Mouse (Mus musculus) neural tube, embryonic 11.5 days (tissue): Measurements from ENCODE around the gene Jazf1. TPM values are rescaled to one million over a fixed set of nuclear protein-coding genes. Genes with fewer than 3 reads are reported as not detected.

ENCODE experiments used
- ATAC-seq: fragments of 200-750 bp; cut with Nextera tagmentation; 2 replicates; pipeline ENCODE4 v1.8.0; 2017; ENCODE audit warnings: moderate number of reproducible peaks, mild to moderate bottlenecking, moderate TSS enrichment, moderate library complexity; ENCODE audit not compliant: insufficient read depth, low FRiP score, low TSS enrichment
- DNase-seq: peaks from one replicate; pipeline ENCODE4 v3.0.0-alpha.2; 2015; ENCODE audit warnings: low spot score
- H3K27ac ChIP-seq: fragments of 300-500 bp; sonication (generic); 2 replicates; pipeline ENCODE4 v1.5.1; 2014; ENCODE audit warnings: low read depth, mild to moderate bottlenecking, low read length
- H3K27me3 ChIP-seq: fragments of 300-500 bp; sonication (generic); 2 replicates; pipeline ENCODE4 v1.6.1; 2014; ENCODE audit warnings: mild to moderate bottlenecking, low read length, mixed read lengths; ENCODE audit not compliant: control insufficient read depth, insufficient read depth
- H3K36me3 ChIP-seq: fragments of 300-500 bp; sonication (generic); 2 replicates; pipeline ENCODE4 v1.6.1; 2014; ENCODE audit warnings: mild to moderate bottlenecking, low read length, moderate library complexity, mixed read lengths; ENCODE audit not compliant: control insufficient read depth, insufficient read depth
- H3K4me1 ChIP-seq: fragments of 300-500 bp; sonication (generic); 2 replicates; pipeline ENCODE4 v1.6.1; 2014; ENCODE audit warnings: low read length, mixed read lengths; ENCODE audit not compliant: control insufficient read depth, insufficient read depth
- H3K4me2 ChIP-seq: fragments of 300-500 bp; sonication (generic); 2 replicates; pipeline ENCODE4 v1.6.1; 2014; ENCODE audit warnings: low read depth, mild to moderate bottlenecking, moderate library complexity
- H3K4me3 ChIP-seq: fragments of 300-500 bp; sonication (generic); 2 replicates; pipeline ENCODE4 v1.5.1; 2014; ENCODE audit warnings: low read depth, low read length
- H3K9ac ChIP-seq: fragments of 300-500 bp; sonication (generic); 2 replicates; pipeline ENCODE4 v1.6.1; 2014; ENCODE audit warnings: mild to moderate bottlenecking, low read length
- H3K9me3 ChIP-seq: fragments of 300-500 bp; sonication (generic); 2 replicates; pipeline ENCODE4 v1.6.1; 2016; ENCODE audit warnings: low read length; ENCODE audit not compliant: control insufficient read depth
- WGBS: fragments of 180-500 bp; shearing (Covaris S2); extraction: QIAGEN DNeasy Blood & Tissue Kit; methylation state at CpG from one replicate; pipeline ENCODE4 v1.1.7; 2014; 5-methylcytosine and 5-hydroxymethylcytosine counted together
- polyA plus RNA-seq: library from polyadenylated mRNA; unstranded; fragments of >200 nt; fragmentation: Nextera tagmentation; extraction: Ambion mirVana; gene quantifications from 2 replicates; pipeline ENCODE4 v1.2.1, GENCODE M21; 2014

Jazf1 gene
- polyA plus RNA-seq, 1 experiment from 2014 or later, result 11.0 TPM

GRCm38 (mm10) chr6:52903226-52903960, 165.0 kb downstream of the Jazf1 start:
- H3K36me3 ChIP-seq, result no peaks in the 10 kb centered on the region
- H3K4me2 ChIP-seq, result no peak overlapping the region
- H3K27me3 ChIP-seq, result no peaks in the 10 kb centered on the region
- WGBS, result 85% methylated on average over 4 of the region's 4 CpGs
- H3K4me3 ChIP-seq, result no peak overlapping the region
- no peak overlapping the region for H3K9ac ChIP-seq
- H3K27ac ChIP-seq, result no peak overlapping the region
- ATAC-seq (no peak), DNase-seq (no peak)
- no peaks in the 10 kb centered on the region for H3K9me3 ChIP-seq
- no peaks in the 10 kb centered on the region; the same call in 1 of the 2 replicates for H3K4me1 ChIP-seq

- WGBS, result 92% methylated on average over 3 of the region's 3 CpGs
- H3K9me3 ChIP-seq, result no peaks in the 10 kb centered on the region
- H3K36me3 ChIP-seq, result no peaks in the 10 kb centered on the region
- H3K27me3 ChIP-seq, result no peaks in the 10 kb centered on the region
- ATAC-seq, result no peak
- H3K27ac ChIP-seq, result no peak overlapping the region
- no peaks in the 10 kb centered on the region for H3K4me1 ChIP-seq
- H3K9ac ChIP-seq, result no peak overlapping the region
- H3K4me2 ChIP-seq, result no peak overlapping the region
- DNase-seq, result no peak
- no peak overlapping the region for H3K4me3 ChIP-seq
These were observed 168.7 kb downstream of the Jazf1 start for GRCm38 (mm10) chr6:52899574-52900245.

GRCm38 (mm10) chr6:52895075-52895474, 173.4 kb downstream of the Jazf1 start:
- DNase-seq (no peak), ATAC-seq (no peak)
- H3K9ac ChIP-seq, result no peak overlapping the region
- H3K4me3 ChIP-seq, result no peak overlapping the region
- 88% methylated on average over 4 of the region's 4 CpGs for WGBS
- no peaks in the 10 kb centered on the region for H3K9me3 ChIP-seq
- H3K36me3 ChIP-seq, result no peaks in the 10 kb centered on the region
- no peaks in the 10 kb centered on the region for H3K27me3 ChIP-seq
- no peak overlapping the region for H3K4me2 ChIP-seq
- peaks cover 15% of the 10 kb centered on the region for H3K4me1 ChIP-seq
- no peak overlapping the region for H3K27ac ChIP-seq

GRCm38 (mm10) chr6:52894501-52894823, 174.0 kb downstream of the Jazf1 start:
- Histone ChIP-seq H3K27me3 (no peaks in the 10 kb centered on the region), H3K36me3 (no peaks in the 10 kb centered on the region), H3K4me1 (peaks cover 15% of the 10 kb centered on the region), H3K9me3 (no peaks in the 10 kb centered on the region), H3K4me3 (no peak overlapping the region), H3K27ac (no peak overlapping the region), H3K4me2 (no peak overlapping the region), H3K9ac (no peak overlapping the region)
- WGBS, result 46% methylated on average over 13 of the region's 13 CpGs
- ATAC-seq (peak; percentile 60), DNase-seq (peak; percentile 46)

GRCm38 (mm10) chr6:52893811-52894500, 174.5 kb downstream of the Jazf1 start:
- WGBS, result 38% methylated on average over 9 of the region's 9 CpGs
- H3K27ac ChIP-seq, result no peak overlapping the region
- no peak overlapping the region for H3K4me3 ChIP-seq
- ATAC-seq (peak; percentile 79), DNase-seq (peak; percentile 15)
- H3K9me3 ChIP-seq, result no peaks in the 10 kb centered on the region
- no peaks in the 10 kb centered on the region for H3K27me3 ChIP-seq
- no peak overlapping the region for H3K4me2 ChIP-seq
- peaks cover 15% of the 10 kb centered on the region for H3K4me1 ChIP-seq
- no peak overlapping the region for H3K9ac ChIP-seq
- no peaks in the 10 kb centered on the region for H3K36me3 ChIP-seq

- H3K4me1 ChIP-seq, result peaks cover 15% of the 10 kb centered on the region
- H3K27me3 ChIP-seq, result no peaks in the 10 kb centered on the region
- no peaks in the 10 kb centered on the region for H3K36me3 ChIP-seq
- DNase-seq (no peak), ATAC-seq (no peak)
- no peak overlapping the region for H3K4me3 ChIP-seq
- H3K4me2 ChIP-seq, result no peak overlapping the region
- H3K27ac ChIP-seq, result no peak overlapping the region
- no peak overlapping the region for H3K9ac ChIP-seq
- H3K9me3 ChIP-seq, result no peaks in the 10 kb centered on the region
- 82% methylated on average over 3 of the region's 3 CpGs for WGBS
These were observed 175.5 kb downstream of the Jazf1 start for GRCm38 (mm10) chr6:52892978-52893377.

GRCm38 (mm10) chr6:52887541-52888203, 180.8 kb downstream of the Jazf1 start:
- Histone ChIP-seq H3K36me3 (no peaks in the 10 kb centered on the region), H3K9ac (no peak overlapping the region), H3K27me3 (no peaks in the 10 kb centered on the region), H3K4me3 (no peak overlapping the region), H3K27ac (peak overlapping the region; percentile 21; the same call in 1 of the 2 replicates), H3K4me2 (no peak overlapping the region), H3K4me1 (peaks cover 3% of the 10 kb centered on the region; the same call in 1 of the 2 replicates), H3K9me3 (no peaks in the 10 kb centered on the region)
- WGBS, result 42% methylated on average over 4 of the region's 4 CpGs
- ATAC-seq, result peak; percentile 55; the same call in 1 of the 2 replicates
- DNase-seq, result peak; percentile 17

GRCm38 (mm10) chr6:52883773-52884172, 184.7 kb downstream of the Jazf1 start:
- H3K27ac ChIP-seq, result no peak overlapping the region
- no peak overlapping the region for H3K9ac ChIP-seq
- H3K4me2 ChIP-seq, result no peak overlapping the region
- H3K9me3 ChIP-seq, result no peaks in the 10 kb centered on the region
- DNase-seq (no peak), ATAC-seq (no peak)
- H3K4me3 ChIP-seq, result no peak overlapping the region
- no peaks in the 10 kb centered on the region for H3K27me3 ChIP-seq
- H3K4me1 ChIP-seq, result peaks cover 3% of the 10 kb centered on the region; the same call in 1 of the 2 replicates
- 76% methylated on average over 2 of the region's 2 CpGs for WGBS
- no peaks in the 10 kb centered on the region for H3K36me3 ChIP-seq
